Mouse (Mus musculus) neural tube, embryonic 11.5 days (tissue): ENCODE results near the gene Nmnat3. TPM values are rescaled to one million over a fixed set of nuclear protein-coding genes. Genes with fewer than 3 reads are reported as not detected.
A peak's percentile ranks its signal among the peaks of the same experiment; 100 is the strongest.
"Not testable (repeated sequence)": the region's sequence is repeated elsewhere in the genome, so short reads cannot be mapped to it uniquely, and the experiment has no call there.

Experiments used
- ATAC-seq: fragments of 200-750 bp; cut with Nextera tagmentation; 2 replicates; pipeline ENCODE4 v1.8.0; 2017; ENCODE audit warnings: moderate number of reproducible peaks, mild to moderate bottlenecking, moderate TSS enrichment, moderate library complexity; ENCODE audit not compliant: insufficient read depth, low FRiP score, low TSS enrichment
- DNase-seq: peaks from one replicate; pipeline ENCODE4 v3.0.0-alpha.2; 2015; ENCODE audit warnings: low spot score
- H3K27ac ChIP-seq: fragments of 300-500 bp; sonication (generic); 2 replicates; pipeline ENCODE4 v1.5.1; 2014; ENCODE audit warnings: low read depth, mild to moderate bottlenecking, low read length
- H3K27me3 ChIP-seq: fragments of 300-500 bp; sonication (generic); 2 replicates; pipeline ENCODE4 v1.6.1; 2014; ENCODE audit warnings: mild to moderate bottlenecking, low read length, mixed read lengths; ENCODE audit not compliant: control insufficient read depth, insufficient read depth
- H3K36me3 ChIP-seq: fragments of 300-500 bp; sonication (generic); 2 replicates; pipeline ENCODE4 v1.6.1; 2014; ENCODE audit warnings: mild to moderate bottlenecking, low read length, moderate library complexity, mixed read lengths; ENCODE audit not compliant: control insufficient read depth, insufficient read depth
- H3K4me1 ChIP-seq: fragments of 300-500 bp; sonication (generic); 2 replicates; pipeline ENCODE4 v1.6.1; 2014; ENCODE audit warnings: low read length, mixed read lengths; ENCODE audit not compliant: control insufficient read depth, insufficient read depth
- H3K4me2 ChIP-seq: fragments of 300-500 bp; sonication (generic); 2 replicates; pipeline ENCODE4 v1.6.1; 2014; ENCODE audit warnings: low read depth, mild to moderate bottlenecking, moderate library complexity
- H3K4me3 ChIP-seq: fragments of 300-500 bp; sonication (generic); 2 replicates; pipeline ENCODE4 v1.5.1; 2014; ENCODE audit warnings: low read depth, low read length
- H3K9ac ChIP-seq: fragments of 300-500 bp; sonication (generic); 2 replicates; pipeline ENCODE4 v1.6.1; 2014; ENCODE audit warnings: mild to moderate bottlenecking, low read length
- H3K9me3 ChIP-seq: fragments of 300-500 bp; sonication (generic); 2 replicates; pipeline ENCODE4 v1.6.1; 2016; ENCODE audit warnings: low read length; ENCODE audit not compliant: control insufficient read depth
- WGBS: fragments of 180-500 bp; shearing (Covaris S2); extraction: QIAGEN DNeasy Blood & Tissue Kit; methylation state at CpG from one replicate; pipeline ENCODE4 v1.1.7; 2014; 5-methylcytosine and 5-hydroxymethylcytosine counted together
- polyA plus RNA-seq: library from polyadenylated mRNA; unstranded; fragments of >200 nt; fragmentation: Nextera tagmentation; extraction: Ambion mirVana; gene quantifications from 2 replicates; pipeline ENCODE4 v1.2.1, GENCODE M21; 2014

The Nmnat3 gene
- polyA plus RNA-seq: 2.9 and 3.1 TPM in 2 replicates

- not testable (repeated sequence) for H3K9me3 ChIP-seq, H3K4me3 ChIP-seq, DNase-seq, H3K4me2 ChIP-seq, H3K27ac ChIP-seq, H3K9ac ChIP-seq, H3K27me3 ChIP-seq, H3K4me1 ChIP-seq, H3K36me3 ChIP-seq, ATAC-seq
- WGBS: 78% methylated on average over 6 of the region's 6 CpGs
These were observed at the start of gene Nmnat3 for GRCm38 (mm10) chr9:98287135-98287534. TSS of gene Nmnat3 (plus strand) at chr9:98287435.

- no peaks in the 10 kb centered on the region for H3K9me3 ChIP-seq
- no peak overlapping the region for H3K27ac ChIP-seq
- DNase-seq (no peak), ATAC-seq (no peak)
- 87% methylated on average over 2 of the region's 2 CpGs for WGBS
- no peaks in the 10 kb centered on the region for H3K4me1 ChIP-seq
- H3K27me3 ChIP-seq: no peaks in the 10 kb centered on the region
- no peak overlapping the region for H3K4me2 ChIP-seq
- H3K36me3 ChIP-seq: no peaks in the 10 kb centered on the region
- no peak overlapping the region for H3K9ac ChIP-seq
- H3K4me3 ChIP-seq: no peak overlapping the region
These were observed 43.8 kb upstream of the Nmnat3 start for GRCm38 (mm10) chr9:98243481-98243880.

GRCm38 (mm10) chr9:98244223-98244622 is 43.0 kb upstream of the Nmnat3 start:
- H3K4me1 ChIP-seq: no peaks in the 10 kb centered on the region
- H3K4me2 ChIP-seq: no peak overlapping the region
- DNase-seq (peak; percentile 54), ATAC-seq (no peak)
- 47% methylated on average over 2 of the region's 2 CpGs for WGBS
- H3K27me3 ChIP-seq: no peaks in the 10 kb centered on the region
- H3K9me3 ChIP-seq: no peaks in the 10 kb centered on the region
- no peak overlapping the region for H3K4me3 ChIP-seq
- H3K9ac ChIP-seq: no peak overlapping the region
- no peaks in the 10 kb centered on the region for H3K36me3 ChIP-seq
- H3K27ac ChIP-seq: no peak overlapping the region

- H3K27me3 ChIP-seq: no peaks in the 10 kb centered on the region
- H3K4me2 ChIP-seq: no peak overlapping the region
- no peak overlapping the region for H3K27ac ChIP-seq
- WGBS: 88% methylated on average over 2 of the region's 2 CpGs
- H3K9ac ChIP-seq: no peak overlapping the region
- no peaks in the 10 kb centered on the region for H3K4me1 ChIP-seq
- H3K9me3 ChIP-seq: no peaks in the 10 kb centered on the region
- no peak overlapping the region for H3K4me3 ChIP-seq
- DNase-seq: no peak
- ATAC-seq: no peak
- no peaks in the 10 kb centered on the region for H3K36me3 ChIP-seq
These were observed 42.0 kb upstream of the Nmnat3 start for GRCm38 (mm10) chr9:98245226-98245625.

GRCm38 (mm10) chr9:98246351-98246750 is 40.9 kb upstream of the Nmnat3 start:
- 91% methylated on average over 1 of the region's 1 CpGs for WGBS
- Histone ChIP-seq H3K36me3 (no peaks in the 10 kb centered on the region), H3K4me1 (no peaks in the 10 kb centered on the region), H3K27me3 (no peaks in the 10 kb centered on the region), H3K4me3 (no peak overlapping the region), H3K9ac (no peak overlapping the region), H3K27ac (no peak overlapping the region), H3K9me3 (no peaks in the 10 kb centered on the region), H3K4me2 (no peak overlapping the region)
- DNase-seq: no peak
- no peak for ATAC-seq

- H3K9me3 ChIP-seq: no peaks in the 10 kb centered on the region
- H3K4me2 ChIP-seq: no peak overlapping the region
- H3K27ac ChIP-seq: no peak overlapping the region
- H3K4me1 ChIP-seq: no peaks in the 10 kb centered on the region
- no peaks in the 10 kb centered on the region for H3K36me3 ChIP-seq
- 88% methylated on average over 8 of the region's 8 CpGs for WGBS
- H3K9ac ChIP-seq: no peak overlapping the region
- DNase-seq (no peak), ATAC-seq (no peak)
- H3K27me3 ChIP-seq: no peaks in the 10 kb centered on the region
- no peak overlapping the region for H3K4me3 ChIP-seq
These were observed 27.0 kb upstream of the Nmnat3 start for GRCm38 (mm10) chr9:98260210-98260609.

- Histone ChIP-seq H3K27ac (no peak overlapping the region), H3K9ac (no peak overlapping the region), H3K36me3 (no peaks in the 10 kb centered on the region), H3K9me3 (no peaks in the 10 kb centered on the region), H3K4me1 (no peaks in the 10 kb centered on the region), H3K4me2 (no peak overlapping the region), H3K27me3 (no peaks in the 10 kb centered on the region), H3K4me3 (no peak overlapping the region)
- WGBS: 26% methylated on average over 1 of the region's 1 CpGs
- no peak for ATAC-seq
- no peak for DNase-seq
These were observed 25.7 kb upstream of the Nmnat3 start for GRCm38 (mm10) chr9:98261461-98262011.

- Histone ChIP-seq H3K4me1 (no peaks in the 10 kb centered on the region), H3K4me2 (no peak overlapping the region), H3K27ac (no peak overlapping the region), H3K27me3 (no peaks in the 10 kb centered on the region), H3K4me3 (no peak overlapping the region), H3K9ac (no peak overlapping the region), H3K36me3 (no peaks in the 10 kb centered on the region), H3K9me3 (no peaks in the 10 kb centered on the region)
- ATAC-seq (no peak), DNase-seq (no peak)
- 79% methylated on average over 5 of the region's 5 CpGs for WGBS
These were observed 22.3 kb upstream of the Nmnat3 start for GRCm38 (mm10) chr9:98264916-98265315.

- Histone ChIP-seq H3K9me3 (no peaks in the 10 kb centered on the region), H3K36me3 (no peaks in the 10 kb centered on the region), H3K4me2 (no peak overlapping the region), H3K27ac (no peak overlapping the region), H3K4me3 (no peak overlapping the region), H3K27me3 (no peaks in the 10 kb centered on the region), H3K4me1 (no peaks in the 10 kb centered on the region), H3K9ac (no peak overlapping the region)
- ATAC-seq (no peak), DNase-seq (no peak)
- WGBS: 57% methylated on average over 5 of the region's 5 CpGs
These were observed 14.5 kb upstream of the Nmnat3 start for GRCm38 (mm10) chr9:98272734-98273133.
